Mouse (Mus musculus): ENCODE results near the gene Hpse2. TPM values are rescaled to one million over a fixed set of nuclear protein-coding genes. Genes with fewer than 3 reads are reported as not detected.

The Hpse2 gene
- polyA plus RNA-seq, 1 experiment from 2014 or later: 0.08 TPM

GRCm38 (mm10) chr19:43175437-43175965, 212.7 kb downstream of the Hpse2 start:
- DNase-seq (ENCODE audit: low spot score) (no peak), ATAC-seq (replicated peaks; ENCODE audit: low FRiP score, low read depth) (no peak)

GRCm38 (mm10) chr19:43174812-43175211, 213.3 kb downstream of the Hpse2 start:
- no peak for ATAC-seq (replicated peaks; ENCODE audit: low FRiP score, low read depth)
- WGBS: 60% methylated on average over 2 of the region's 2 CpGs

More at GRCm38 (mm10) chr19:43175437-43175965, 212.7 kb downstream of the Hpse2 start:
- Histone ChIP-seq H3K9ac (ENCODE audit: low read depth, low read length) (no peak overlapping the region), H3K36me3 (ENCODE audit: insufficient read depth, low read length) (no peaks in the 10 kb centered on the region), H3K27ac (no peak overlapping the region), H3K4me1 (replicated peaks; ENCODE audit: insufficient read depth, low read length) (no peaks in the 10 kb centered on the region), H3K9me3 (replicated peaks; ENCODE audit: low read length) (no peaks in the 10 kb centered on the region), H3K4me3 (replicated peaks; ENCODE audit: low read depth, low read length) (no peak overlapping the region), H3K27me3 (ENCODE audit: insufficient read depth, low read length) (no peaks in the 10 kb centered on the region), H3K4me2 (ENCODE audit: low read length) (no peak overlapping the region)
- no peak for TF ChIP-seq CTCF (IDR thresholded peaks at IDR 0.05; ENCODE audit: low read depth)
- 91% methylated on average over 3 of the region's 3 CpGs for WGBS

GRCm38 (mm10) chr19:43156085-43156484, 232.1 kb downstream of the Hpse2 start:
- WGBS: 37% methylated on average over 8 of the region's 8 CpGs
- no peak overlapping the region for H3K4me3 ChIP-seq (replicated peaks; ENCODE audit: low read depth, low read length)
- H3K4me2 ChIP-seq (ENCODE audit: low read length): no peak overlapping the region
- no peak overlapping the region for H3K9ac ChIP-seq (ENCODE audit: low read depth, low read length)
- H3K4me1 ChIP-seq (replicated peaks; ENCODE audit: insufficient read depth, low read length): no peaks in the 10 kb centered on the region
- H3K36me3 ChIP-seq (ENCODE audit: insufficient read depth, low read length): no peaks in the 10 kb centered on the region
- H3K27ac ChIP-seq: no peak overlapping the region
- DNase-seq (ENCODE audit: low spot score): peak; percentile 22
- H3K27me3 ChIP-seq (ENCODE audit: insufficient read depth, low read length): no peaks in the 10 kb centered on the region
- no peak for ATAC-seq (replicated peaks; ENCODE audit: low FRiP score, low read depth)
- no peak for TF ChIP-seq CTCF (IDR thresholded peaks at IDR 0.05; ENCODE audit: low read depth)
- H3K9me3 ChIP-seq (replicated peaks; ENCODE audit: low read length): no peaks in the 10 kb centered on the region

More at GRCm38 (mm10) chr19:43174812-43175211, 213.3 kb downstream of the Hpse2 start:
- Histone ChIP-seq H3K4me3 (replicated peaks; ENCODE audit: low read depth, low read length) (no peak overlapping the region), H3K9ac (ENCODE audit: low read depth, low read length) (no peak overlapping the region), H3K4me1 (replicated peaks; ENCODE audit: insufficient read depth, low read length) (no peaks in the 10 kb centered on the region), H3K4me2 (ENCODE audit: low read length) (no peak overlapping the region), H3K27ac (no peak overlapping the region), H3K9me3 (replicated peaks; ENCODE audit: low read length) (no peaks in the 10 kb centered on the region), H3K27me3 (ENCODE audit: insufficient read depth, low read length) (no peaks in the 10 kb centered on the region), H3K36me3 (ENCODE audit: insufficient read depth, low read length) (no peaks in the 10 kb centered on the region)
- peak; percentile 14 for DNase-seq (ENCODE audit: low spot score)
- no peak for TF ChIP-seq CTCF (IDR thresholded peaks at IDR 0.05; ENCODE audit: low read depth)

- WGBS: 83% methylated on average over 5 of the region's 5 CpGs
- DNase-seq (ENCODE audit: low spot score) (no peak), ATAC-seq (replicated peaks; ENCODE audit: low FRiP score, low read depth) (no peak)
- Histone ChIP-seq H3K4me1 (replicated peaks; ENCODE audit: insufficient read depth, low read length) (no peaks in the 10 kb centered on the region), H3K36me3 (ENCODE audit: insufficient read depth, low read length) (no peaks in the 10 kb centered on the region), H3K27ac (no peak overlapping the region), H3K9me3 (replicated peaks; ENCODE audit: low read length) (no peaks in the 10 kb centered on the region), H3K9ac (ENCODE audit: low read depth, low read length) (no peak overlapping the region), H3K4me2 (ENCODE audit: low read length) (no peak overlapping the region), H3K4me3 (replicated peaks; ENCODE audit: low read depth, low read length) (no peak overlapping the region), H3K27me3 (ENCODE audit: insufficient read depth, low read length) (no peaks in the 10 kb centered on the region)
- TF ChIP-seq CTCF (IDR thresholded peaks at IDR 0.05; ENCODE audit: low read depth): no peak
These were observed 232.6 kb downstream of the Hpse2 start for GRCm38 (mm10) chr19:43155582-43155981.

- Histone ChIP-seq H3K4me1 (replicated peaks; ENCODE audit: insufficient read depth, low read length) (no peaks in the 10 kb centered on the region), H3K27me3 (ENCODE audit: insufficient read depth, low read length) (no peaks in the 10 kb centered on the region), H3K4me2 (ENCODE audit: low read length) (no peak overlapping the region), H3K9me3 (replicated peaks; ENCODE audit: low read length) (no peaks in the 10 kb centered on the region), H3K9ac (ENCODE audit: low read depth, low read length) (no peak overlapping the region), H3K4me3 (replicated peaks; ENCODE audit: low read depth, low read length) (no peak overlapping the region), H3K36me3 (ENCODE audit: insufficient read depth, low read length) (no peaks in the 10 kb centered on the region), H3K27ac (no peak overlapping the region)
- TF ChIP-seq CTCF (IDR thresholded peaks at IDR 0.05; ENCODE audit: low read depth): no peak
- ATAC-seq (replicated peaks; ENCODE audit: low FRiP score, low read depth) (no peak), DNase-seq (ENCODE audit: low spot score) (no peak)
- WGBS: 83% methylated on average over 6 of the region's 6 CpGs
These were observed 240.3 kb downstream of the Hpse2 start for GRCm38 (mm10) chr19:43147901-43148300.

DNA sequence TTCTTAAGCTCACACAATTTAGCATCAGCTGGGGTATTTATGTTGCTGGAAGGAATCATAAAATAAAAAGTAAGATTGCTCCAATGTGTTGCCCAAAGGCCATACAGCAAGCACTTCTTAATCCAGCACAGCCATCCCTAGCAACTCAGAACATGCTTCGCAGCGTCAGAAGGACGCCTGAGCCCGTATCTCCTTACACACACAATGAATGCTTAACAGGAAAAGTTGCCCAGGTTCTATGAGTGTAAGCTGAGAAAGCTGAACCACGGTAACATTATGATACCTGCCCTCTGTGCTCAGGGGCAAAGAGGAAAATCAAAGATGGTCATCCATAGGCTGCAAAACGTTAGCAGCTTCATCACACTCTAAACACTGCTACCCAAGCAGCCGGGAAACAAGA, 241.3 kb downstream of the Hpse2 start:
- DNase-seq (ENCODE audit: low spot score) (no peak), ATAC-seq (replicated peaks; ENCODE audit: low FRiP score, low read depth) (no peak)
- no peaks in the 10 kb centered on the region for H3K9me3 ChIP-seq (replicated peaks; ENCODE audit: low read length)
- H3K4me3 ChIP-seq (replicated peaks; ENCODE audit: low read depth, low read length): no peak overlapping the region
- no peaks in the 10 kb centered on the region for H3K4me1 ChIP-seq (replicated peaks; ENCODE audit: insufficient read depth, low read length)
- H3K9ac ChIP-seq (ENCODE audit: low read depth, low read length): no peak overlapping the region
- no peaks in the 10 kb centered on the region for H3K27me3 ChIP-seq (ENCODE audit: insufficient read depth, low read length)
- no peak overlapping the region for H3K4me2 ChIP-seq (ENCODE audit: low read length)
- H3K36me3 ChIP-seq (ENCODE audit: insufficient read depth, low read length): no peaks in the 10 kb centered on the region
- no peak overlapping the region for H3K27ac ChIP-seq
- TF ChIP-seq CTCF (IDR thresholded peaks at IDR 0.05; ENCODE audit: low read depth): no peak
- 43% methylated on average over 7 of the region's 7 CpGs for WGBS

GRCm38 (mm10) chr19:43141646-43142045, 246.5 kb downstream of the Hpse2 start:
- Histone ChIP-seq H3K4me3 (replicated peaks; ENCODE audit: low read depth, low read length) (no peak overlapping the region), H3K27me3 (ENCODE audit: insufficient read depth, low read length) (no peaks in the 10 kb centered on the region), H3K4me2 (ENCODE audit: low read length) (no peak overlapping the region), H3K9ac (ENCODE audit: low read depth, low read length) (no peak overlapping the region), H3K27ac (no peak overlapping the region), H3K9me3 (replicated peaks; ENCODE audit: low read length) (no peaks in the 10 kb centered on the region), H3K36me3 (ENCODE audit: insufficient read depth, low read length) (no peaks in the 10 kb centered on the region), H3K4me1 (replicated peaks; ENCODE audit: insufficient read depth, low read length) (no peaks in the 10 kb centered on the region)
- 50% methylated on average over 3 of the region's 3 CpGs for WGBS
- ATAC-seq (replicated peaks; ENCODE audit: low FRiP score, low read depth) (no peak), DNase-seq (ENCODE audit: low spot score) (peak; percentile 57)
- no peak for TF ChIP-seq CTCF (IDR thresholded peaks at IDR 0.05; ENCODE audit: low read depth)
